Mouse (Mus musculus): Measurements from ENCODE around the gene Ankrd33b. TPM values are rescaled to one million over a fixed set of nuclear protein-coding genes. Genes with fewer than 3 reads are reported as not detected.

Ankrd33b gene
- polyA plus RNA-seq, 1 experiment from 2014 or later, result 1.0 TPM

- H3K9me3 ChIP-seq, result no peaks in the 10 kb centered on the region
- no peak for ATAC-seq (ENCODE audit: low FRiP score, low read depth)
- H3K9ac ChIP-seq, result no peak overlapping the region
- no peaks in the 10 kb centered on the region for H3K4me1 ChIP-seq
- no peak overlapping the region for H3K4me2 ChIP-seq (replicated peaks)
- WGBS, result 79% methylated on average over 3 of the region's 3 CpGs
- no peaks in the 10 kb centered on the region for H3K27me3 ChIP-seq (replicated peaks)
- H3K36me3 ChIP-seq, result no peaks in the 10 kb centered on the region
- H3K4me3 ChIP-seq, result no peak overlapping the region
- no peak overlapping the region for H3K27ac ChIP-seq
Observed at GRCm38 (mm10) chr15:31397379-31397778, 29.9 kb upstream of the Ankrd33b start.

GRCm38 (mm10) chr15:31396755-31397154 lies 29.2 kb upstream of the Ankrd33b start:
- H3K4me1 ChIP-seq, result no peaks in the 10 kb centered on the region
- H3K9ac ChIP-seq, result no peak overlapping the region
- no peak overlapping the region for H3K27ac ChIP-seq
- WGBS, result 81% methylated on average over 5 of the region's 5 CpGs
- no peak overlapping the region for H3K4me3 ChIP-seq
- no peaks in the 10 kb centered on the region for H3K36me3 ChIP-seq
- ATAC-seq (ENCODE audit: low FRiP score, low read depth), result no peak
- no peak overlapping the region for H3K4me2 ChIP-seq (replicated peaks)
- H3K27me3 ChIP-seq (replicated peaks), result no peaks in the 10 kb centered on the region
- no peaks in the 10 kb centered on the region for H3K9me3 ChIP-seq

- Histone ChIP-seq H3K27ac (no peak overlapping the region), H3K4me1 (no peaks in the 10 kb centered on the region), H3K27me3 (replicated peaks) (no peaks in the 10 kb centered on the region), H3K36me3 (no peaks in the 10 kb centered on the region), H3K4me3 (no peak overlapping the region), H3K9me3 (no peaks in the 10 kb centered on the region), H3K9ac (no peak overlapping the region), H3K4me2 (replicated peaks) (no peak overlapping the region)
- WGBS, result 88% methylated on average over 4 of the region's 4 CpGs
- no peak for ATAC-seq (ENCODE audit: low FRiP score, low read depth)
Observed at GRCm38 (mm10) chr15:31395986-31396385, 28.5 kb upstream of the Ankrd33b start.

GRCm38 (mm10) chr15:31393402-31393801 lies 25.9 kb upstream of the Ankrd33b start:
- WGBS, result 94% methylated on average over 6 of the region's 6 CpGs

GRCm38 (mm10) chr15:31392705-31393104 lies 25.2 kb upstream of the Ankrd33b start:
- Histone ChIP-seq H3K4me3 (no peak overlapping the region), H3K9ac (no peak overlapping the region)
- WGBS, result 87% methylated on average over 7 of the region's 7 CpGs

More at GRCm38 (mm10) chr15:31393402-31393801, 25.9 kb upstream of the Ankrd33b start:
- Histone ChIP-seq H3K27ac (no peak overlapping the region), H3K4me1 (no peaks in the 10 kb centered on the region), H3K27me3 (replicated peaks) (no peaks in the 10 kb centered on the region), H3K9ac (no peak overlapping the region), H3K4me2 (replicated peaks) (no peak overlapping the region), H3K9me3 (no peaks in the 10 kb centered on the region), H3K4me3 (no peak overlapping the region), H3K36me3 (no peaks in the 10 kb centered on the region)
- no peak for ATAC-seq (ENCODE audit: low FRiP score, low read depth)

GRCm38 (mm10) chr15:31392135-31392534 lies 24.6 kb upstream of the Ankrd33b start:
- H3K4me1 ChIP-seq, result no peaks in the 10 kb centered on the region
- H3K9ac ChIP-seq, result no peak overlapping the region
- no peak overlapping the region for H3K4me3 ChIP-seq
- no peak overlapping the region for H3K27ac ChIP-seq
- H3K36me3 ChIP-seq, result no peaks in the 10 kb centered on the region
- no peaks in the 10 kb centered on the region for H3K27me3 ChIP-seq (replicated peaks)
- WGBS, result 89% methylated on average over 4 of the region's 4 CpGs
- no peaks in the 10 kb centered on the region for H3K9me3 ChIP-seq
- ATAC-seq (ENCODE audit: low FRiP score, low read depth), result no peak
- no peak overlapping the region for H3K4me2 ChIP-seq (replicated peaks)

More at GRCm38 (mm10) chr15:31392705-31393104, 25.2 kb upstream of the Ankrd33b start:
- no peak overlapping the region for H3K27ac ChIP-seq
- H3K36me3 ChIP-seq, result no peaks in the 10 kb centered on the region
- ATAC-seq (ENCODE audit: low FRiP score, low read depth), result no peak
- H3K4me1 ChIP-seq, result no peaks in the 10 kb centered on the region
- H3K4me2 ChIP-seq (replicated peaks), result no peak overlapping the region
- no peaks in the 10 kb centered on the region for H3K9me3 ChIP-seq
- no peaks in the 10 kb centered on the region for H3K27me3 ChIP-seq (replicated peaks)

- Histone ChIP-seq H3K27me3 (replicated peaks) (no peaks in the 10 kb centered on the region), H3K4me3 (no peak overlapping the region), H3K9me3 (no peaks in the 10 kb centered on the region), H3K36me3 (no peaks in the 10 kb centered on the region), H3K4me1 (no peaks in the 10 kb centered on the region), H3K4me2 (replicated peaks) (no peak overlapping the region), H3K9ac (no peak overlapping the region), H3K27ac (no peak overlapping the region)
- 66% methylated on average over 11 of the region's 11 CpGs for WGBS
- no peak for ATAC-seq (ENCODE audit: low FRiP score, low read depth)
Observed at GRCm38 (mm10) chr15:31381936-31382468, 14.5 kb upstream of the Ankrd33b start.

- Histone ChIP-seq H3K27ac (no peak overlapping the region), H3K9me3 (no peaks in the 10 kb centered on the region), H3K4me3 (no peak overlapping the region), H3K27me3 (replicated peaks) (no peaks in the 10 kb centered on the region), H3K4me2 (replicated peaks) (no peak overlapping the region), H3K4me1 (no peaks in the 10 kb centered on the region), H3K36me3 (no peaks in the 10 kb centered on the region), H3K9ac (no peak overlapping the region)
- ATAC-seq (ENCODE audit: low FRiP score, low read depth), result no peak
- 92% methylated on average over 3 of the region's 3 CpGs for WGBS
Observed at GRCm38 (mm10) chr15:31379471-31379870, 11.9 kb upstream of the Ankrd33b start.

GRCm38 (mm10) chr15:31375212-31375611 lies 7.7 kb upstream of the Ankrd33b start:
- Histone ChIP-seq H3K4me3 (no peak overlapping the region), H3K4me2 (replicated peaks) (no peak overlapping the region), H3K4me1 (no peaks in the 10 kb centered on the region), H3K9ac (no peak overlapping the region), H3K9me3 (no peaks in the 10 kb centered on the region), H3K27ac (no peak overlapping the region), H3K36me3 (no peaks in the 10 kb centered on the region), H3K27me3 (replicated peaks) (no peaks in the 10 kb centered on the region)
- ATAC-seq (ENCODE audit: low FRiP score, low read depth), result no peak
- WGBS, result 47% methylated on average over 4 of the region's 4 CpGs

GRCm38 (mm10) chr15:31369125-31369612 lies 1.6 kb upstream of the Ankrd33b start:
- peaks cover 52% of the 10 kb centered on the region for H3K27me3 ChIP-seq (replicated peaks)
- ATAC-seq (ENCODE audit: low FRiP score, low read depth), result no peak
- H3K27ac ChIP-seq, result no peak overlapping the region
- WGBS, result 14% methylated on average over 12 of the region's 12 CpGs
- no peaks in the 10 kb centered on the region for H3K36me3 ChIP-seq
- H3K9me3 ChIP-seq, result no peaks in the 10 kb centered on the region
- peaks cover 30% of the 10 kb centered on the region for H3K4me1 ChIP-seq
- H3K9ac ChIP-seq, result no peak overlapping the region
- no peak overlapping the region for H3K4me3 ChIP-seq
- H3K4me2 ChIP-seq (replicated peaks), result no peak overlapping the region; the same call in 1 of the 2 replicates

GRCm38 (mm10) chr15:31368556-31368955 lies 1.0 kb upstream of the Ankrd33b start:
- H3K4me2 ChIP-seq (replicated peaks), result no peak overlapping the region

GRCm38 (mm10) chr15:31366596-31367480 lies 688 bp downstream of the Ankrd33b start:
- Histone ChIP-seq H3K4me3 (peak overlapping the region; percentile 56), H3K27ac (no peak overlapping the region), H3K9me3 (no peaks in the 10 kb centered on the region), H3K36me3 (no peaks in the 10 kb centered on the region), H3K4me2 (replicated peaks) (peak overlapping the region; percentile 100), H3K27me3 (replicated peaks) (peaks cover 52% of the 10 kb centered on the region), H3K4me1 (peaks cover 30% of the 10 kb centered on the region), H3K9ac (peak overlapping the region; percentile 58)
- peak; percentile 46 for ATAC-seq (ENCODE audit: low FRiP score, low read depth)
- WGBS, result under 1% methylated on average over 72 of the region's 72 CpGs

More at GRCm38 (mm10) chr15:31368556-31368955, 1.0 kb upstream of the Ankrd33b start:
- H3K36me3 ChIP-seq, result no peaks in the 10 kb centered on the region
- no peak overlapping the region for H3K27ac ChIP-seq
- ATAC-seq (ENCODE audit: low FRiP score, low read depth), result no peak
- peaks cover 52% of the 10 kb centered on the region for H3K27me3 ChIP-seq (replicated peaks)
- WGBS, result 23% methylated on average over 8 of the region's 8 CpGs
- H3K4me3 ChIP-seq, result no peak overlapping the region
- peaks cover 30% of the 10 kb centered on the region for H3K4me1 ChIP-seq
- H3K9ac ChIP-seq, result no peak overlapping the region
- H3K9me3 ChIP-seq, result no peaks in the 10 kb centered on the region

Data from neural tube, embryonic 12.5 days (tissue).